14 mouse cellular contexts compared by ENCODE assay signal in the genomic region with DNA sequence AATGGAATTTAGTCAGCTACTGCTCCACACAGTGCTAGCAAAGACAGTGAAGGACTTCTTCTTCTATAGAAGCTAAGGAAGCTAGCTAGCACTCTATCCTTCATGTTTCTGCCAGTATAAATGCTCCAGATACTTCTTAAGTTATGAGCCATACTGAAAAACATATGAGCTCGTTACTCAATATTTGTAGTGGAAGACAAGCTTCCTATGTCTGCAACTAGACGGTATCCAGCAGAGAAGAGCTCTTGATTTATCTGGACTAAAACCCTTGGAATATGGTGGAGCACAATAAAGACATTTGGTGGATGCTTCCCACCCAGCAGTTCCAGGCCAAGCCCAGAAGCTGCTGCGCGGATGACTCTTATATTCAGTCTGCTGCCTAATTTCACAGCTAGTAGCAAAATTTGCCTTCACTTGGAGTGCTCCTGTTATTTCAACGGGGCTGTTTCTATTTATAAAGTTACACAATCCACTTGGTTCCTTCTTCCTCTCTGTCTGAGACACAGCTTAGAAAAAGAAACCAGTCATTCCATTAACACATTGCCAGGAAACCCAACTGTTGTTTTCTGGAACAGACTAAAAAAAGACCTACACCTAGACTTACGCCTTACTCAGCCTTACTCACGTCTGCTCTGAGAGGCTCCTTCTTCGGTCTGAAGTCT.
DNase-seq lines count a peak whose midpoint lies in the region; ATAC-seq and TF ChIP-seq lines count a peak whose summit lies in the region.
"Had no signal": no experiment of that assay in that cellular context is flagged by ENCODE, and none has a peak within 500 bp of the region (broad histone marks: within the 10 kb centered on the region; RNA-seq: fewer than 3 reads in every experiment).

No protein-coding gene starts in this region.

- no peak overlapping the region for H3K9ac ChIP-seq in intestine, postnatal 0 days (ENCODE audit: low read depth, low read length)
- no peak overlapping the region for H3K9ac ChIP-seq in intestine, embryonic 15.5 days
- H3K9ac ChIP-seq in heart, embryonic 16.5 days (ENCODE audit: low read length): no peak overlapping the region
- H3K9ac ChIP-seq in midbrain, embryonic 14.5 days (replicated peaks; ENCODE audit: low read length): no peak overlapping the region
- H3K9ac ChIP-seq: embryonic facial prominence, embryonic 15.5 days; liver, embryonic 13.5 days; neural tube, embryonic 12.5 days had no signal

- no peaks in the 10 kb centered on the region for H3K9me3 ChIP-seq in intestine, postnatal 0 days (ENCODE audit: control insufficient read depth)
- no peaks in the 10 kb centered on the region for H3K9me3 ChIP-seq in intestine, embryonic 15.5 days
- no peaks in the 10 kb centered on the region for H3K9me3 ChIP-seq in heart, embryonic 16.5 days (replicated peaks; ENCODE audit: control insufficient read depth, low read length)
- no peaks in the 10 kb centered on the region for H3K9me3 ChIP-seq in midbrain, embryonic 14.5 days (ENCODE audit: control insufficient read depth, low read length)
- H3K9me3 ChIP-seq: embryonic facial prominence, embryonic 15.5 days; liver, embryonic 13.5 days; megakaryocyte, embryonic 14.5 days; neural tube, embryonic 12.5 days had no signal

- DNase-seq in midbrain, embryonic 14.5 days: no peak
- DNase-seq in thymus, postnatal 0 days (ENCODE audit: low spot score): no peak
- DNase-seq: cerebellum, adult 2 months; liver, embryonic 13.5 days; spleen, adult 18-20 months; thymus, adult 2 months had no signal

- TF ChIP-seq CTCF in intestine, postnatal 0 days (IDR thresholded peaks at IDR 0.05; ENCODE audit: low read depth): no peak

- H3K4me1 ChIP-seq in intestine, postnatal 0 days (replicated peaks; ENCODE audit: control insufficient read depth, insufficient read depth, low read length): no peaks in the 10 kb centered on the region
- no peaks in the 10 kb centered on the region for H3K4me1 ChIP-seq in intestine, embryonic 15.5 days (replicated peaks)
- H3K4me1 ChIP-seq in heart, embryonic 16.5 days (ENCODE audit: control insufficient read depth, insufficient read depth, low read length): no peaks in the 10 kb centered on the region; the same call in 1 of the 2 replicates
- no peaks in the 10 kb centered on the region for H3K4me1 ChIP-seq in midbrain, embryonic 14.5 days (ENCODE audit: control insufficient read depth, insufficient read depth, low read length)
- H3K4me1 ChIP-seq: embryonic facial prominence, embryonic 15.5 days; liver, embryonic 13.5 days; megakaryocyte, embryonic 14.5 days; neural tube, embryonic 12.5 days had no signal

- no peak overlapping the region for H3K4me3 ChIP-seq in intestine, postnatal 0 days (ENCODE audit: low read depth, low read length)
- H3K4me3 ChIP-seq in intestine, embryonic 15.5 days (replicated peaks): no peak overlapping the region
- H3K4me3 ChIP-seq in heart, embryonic 16.5 days (ENCODE audit: low read length): no peak overlapping the region
- no peak overlapping the region for H3K4me3 ChIP-seq in midbrain, embryonic 14.5 days (replicated peaks; ENCODE audit: low read depth, low read length)
- H3K4me3 ChIP-seq: embryonic facial prominence, embryonic 15.5 days; liver, embryonic 13.5 days; megakaryocyte, embryonic 14.5 days; neural tube, embryonic 12.5 days had no signal

- no peak for ATAC-seq in intestine, postnatal 0 days
- ATAC-seq in intestine, embryonic 15.5 days: no peak
- ATAC-seq in common myeloid progenitor, adult 5-6 weeks (replicated peaks; ENCODE audit: low read depth, poor library complexity, severe bottlenecking): peak; percentile 87
- ATAC-seq in heart, embryonic 16.5 days (replicated peaks; ENCODE audit: extremely low read depth, insufficient read depth, low FRiP score): 0 out of 2 replicates have a peak, but pooled peaks have one; percentile 32
- ATAC-seq in megakaryocyte progenitor cell, adult 5-6 weeks (replicated peaks; ENCODE audit: poor library complexity): peak; percentile 92
- ATAC-seq in midbrain, embryonic 14.5 days (ENCODE audit: low FRiP score, low TSS enrichment): no peak

- 71% methylated on average over 8 of the region's 8 CpGs for WGBS in intestine, postnatal 0 days
- 76% methylated on average over 8 of the region's 8 CpGs for WGBS in intestine, embryonic 15.5 days
- WGBS in heart, embryonic 16.5 days: 53% methylated on average over 8 of the region's 8 CpGs
- WGBS in midbrain, embryonic 14.5 days: 90% methylated on average over 8 of the region's 8 CpGs

- no peaks in the 10 kb centered on the region for H3K27me3 ChIP-seq in intestine, postnatal 0 days (replicated peaks; ENCODE audit: control insufficient read depth, insufficient read depth, low read length)
- no peaks in the 10 kb centered on the region for H3K27me3 ChIP-seq in intestine, embryonic 15.5 days (replicated peaks)
- H3K27me3 ChIP-seq in heart, embryonic 16.5 days (ENCODE audit: control insufficient read depth, insufficient read depth, low read length): no peaks in the 10 kb centered on the region
- no peaks in the 10 kb centered on the region for H3K27me3 ChIP-seq in midbrain, embryonic 14.5 days (ENCODE audit: control insufficient read depth, insufficient read depth, low read length)
- H3K27me3 ChIP-seq: embryonic facial prominence, embryonic 15.5 days; liver, embryonic 13.5 days; megakaryocyte, embryonic 14.5 days; neural tube, embryonic 12.5 days had no signal

- H3K4me2 ChIP-seq in intestine, postnatal 0 days (replicated peaks; ENCODE audit: low read depth): 0 out of 2 replicates have a peak overlapping the region, but pooled peaks have one; percentile 3
- H3K4me2 ChIP-seq in intestine, embryonic 15.5 days (replicated peaks): no peak overlapping the region
- peak overlapping the region; percentile 24; the same call in 1 of the 2 replicates for H3K4me2 ChIP-seq in heart, embryonic 16.5 days (ENCODE audit: low read depth, low read length)
- H3K4me2 ChIP-seq in midbrain, embryonic 14.5 days (ENCODE audit: low read length): no peak overlapping the region
- H3K4me2 ChIP-seq: embryonic facial prominence, embryonic 15.5 days; liver, embryonic 13.5 days; neural tube, embryonic 12.5 days had no signal

- H3K36me3 ChIP-seq in intestine, postnatal 0 days (ENCODE audit: control insufficient read depth, insufficient read depth): no peaks in the 10 kb centered on the region
- H3K36me3 ChIP-seq in intestine, embryonic 15.5 days: no peaks in the 10 kb centered on the region
- H3K36me3 ChIP-seq in heart, embryonic 16.5 days (ENCODE audit: control insufficient read depth, insufficient read depth): no peaks in the 10 kb centered on the region
- no peaks in the 10 kb centered on the region for H3K36me3 ChIP-seq in midbrain, embryonic 14.5 days (ENCODE audit: control insufficient read depth, insufficient read depth, low read length)
- H3K36me3 ChIP-seq: embryonic facial prominence, embryonic 15.5 days; liver, embryonic 13.5 days; neural tube, embryonic 12.5 days had no signal

- no peak overlapping the region for H3K27ac ChIP-seq in intestine, postnatal 0 days (ENCODE audit: low read depth, low read length)
- H3K27ac ChIP-seq in intestine, embryonic 15.5 days: no peak overlapping the region
- H3K27ac ChIP-seq in heart, embryonic 16.5 days (ENCODE audit: low read length): peak overlapping the region; percentile 73
- no peak overlapping the region for H3K27ac ChIP-seq in midbrain, embryonic 14.5 days (replicated peaks; ENCODE audit: low read depth, low read length)
- H3K27ac ChIP-seq: embryonic facial prominence, embryonic 15.5 days; liver, embryonic 13.5 days; neural tube, embryonic 12.5 days had no signal

Comparison
In these comparisons a context has a peak if more than half of its experiments do, and no peak if none do; other contexts are left out.
1. H3K4me2 ChIP-seq: peak in intestine, postnatal 0 days (single experiment) and heart, embryonic 16.5 days (single experiment); none in intestine, embryonic 15.5 days (single experiment) and midbrain, embryonic 14.5 days (single experiment).
2. ATAC-seq: peak in common myeloid progenitor, adult 5-6 weeks (single experiment), heart, embryonic 16.5 days (single experiment) and megakaryocyte progenitor cell, adult 5-6 weeks (single experiment); none in intestine, postnatal 0 days (single experiment), intestine, embryonic 15.5 days (single experiment) and midbrain, embryonic 14.5 days (single experiment).